Mouse (Mus musculus): ENCODE measurements around the gene Banf2. TPM values are rescaled to one million over a fixed set of nuclear protein-coding genes. Genes with fewer than 3 reads are reported as not detected.

Banf2 gene
- polyA plus RNA-seq, 1 experiment: not detected

DNA sequence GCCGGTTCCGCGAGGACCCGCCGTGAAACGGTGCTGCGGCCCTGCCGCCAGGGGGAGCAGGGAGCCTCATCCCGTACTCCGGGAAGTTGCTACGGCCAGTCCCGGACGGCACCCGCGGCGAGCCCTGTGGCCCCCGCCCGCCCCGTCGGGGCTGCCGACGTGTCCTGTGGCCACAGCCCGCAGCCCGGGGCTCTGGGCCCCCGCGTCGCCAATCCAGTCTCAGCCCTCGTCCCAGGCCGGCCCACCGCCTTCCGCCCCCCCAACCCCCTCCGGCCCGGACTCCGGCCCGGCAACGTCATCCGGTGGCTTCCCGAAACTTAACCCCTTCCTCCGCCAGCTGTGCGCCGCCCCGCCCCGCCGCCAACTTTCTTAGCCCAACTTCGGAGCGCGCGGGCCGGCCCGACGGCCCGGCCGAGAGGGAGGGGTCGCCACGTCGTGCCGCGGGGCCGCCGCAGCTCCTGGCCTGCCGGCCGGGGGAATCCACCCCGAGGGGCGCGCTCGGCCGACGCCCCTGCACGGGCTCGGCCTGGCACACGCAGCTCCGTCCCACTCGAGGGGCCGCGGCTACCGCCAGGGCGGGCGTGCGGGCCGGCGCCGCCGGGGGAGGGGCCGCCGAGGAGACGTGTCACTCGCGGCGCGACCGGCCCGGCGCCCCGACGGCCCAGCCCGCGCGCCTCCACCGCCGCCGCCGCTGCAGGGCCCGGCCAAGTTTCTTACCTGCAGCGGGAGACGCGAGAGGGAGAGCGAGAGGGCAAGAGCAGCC is 22.4 kb upstream of the Banf2 start:
- Histone ChIP-seq H3K27ac (ENCODE audit: insufficient read depth, low read depth, low read length) (peak overlapping the region; percentile 84), H3K36me3 (ENCODE audit: control insufficient read depth, insufficient read depth, low read length) (no peaks in the 10 kb centered on the region), H3K27me3 (replicated peaks; ENCODE audit: control insufficient read depth, insufficient read depth, low read length) (no peaks in the 10 kb centered on the region), H3K4me1 (ENCODE audit: control insufficient read depth, insufficient read depth, low read length) (peaks cover 24% of the 10 kb centered on the region), H3K4me3 (ENCODE audit: insufficient read depth, low read depth, low read length) (peak overlapping the region; percentile 76)
- WGBS: under 1% methylated on average over 105 of the region's 107 CpGs
- TF ChIP-seq CTCF (conservative IDR thresholded peaks at IDR 0.05; ENCODE audit: insufficient read depth, insufficient read length, low read depth, low read length) (peak; percentile 63), POLR2A (IDR thresholded peaks at IDR 0.05; ENCODE audit: low read depth, low read length) (no peak)
- DNase-seq: peak; percentile 87

DNA sequence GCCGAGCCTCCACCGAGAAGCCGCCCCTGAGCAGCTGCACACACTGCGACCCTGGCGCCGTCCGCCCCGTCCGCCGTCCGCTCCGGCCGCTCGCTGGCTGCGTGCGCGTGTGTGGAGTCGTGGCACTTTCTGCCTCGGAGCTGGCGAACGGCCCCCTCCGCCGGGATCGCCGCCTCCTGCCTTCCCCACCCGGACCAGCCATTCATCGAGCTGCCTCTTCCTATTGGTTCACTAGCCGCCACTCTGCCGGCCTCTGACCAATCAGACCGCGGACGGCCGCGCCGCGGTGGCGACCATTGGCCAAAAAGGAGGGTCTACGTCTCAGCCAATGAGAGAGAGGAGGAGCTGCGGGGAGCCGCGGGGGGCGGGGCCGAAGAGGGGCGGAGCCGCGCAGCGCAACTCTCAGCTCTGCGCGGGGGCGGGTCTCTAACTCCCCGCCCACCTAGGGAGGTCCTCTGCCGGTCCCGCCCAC is 21.7 kb upstream of the Banf2 start, which contains the start of gene Rrbp1:
Rrbp1 (minus strand) TSS at position 184 of the 472 bp plus-strand sequence.
- H3K4me3 ChIP-seq (ENCODE audit: insufficient read depth, low read depth, low read length): peak within 1 kb of the TSS; percentile 76
- H3K4me1 ChIP-seq (ENCODE audit: control insufficient read depth, insufficient read depth, low read length): peaks cover 17% of the 10 kb centered on the region
- no peaks in the 10 kb centered on the region for H3K36me3 ChIP-seq (ENCODE audit: control insufficient read depth, insufficient read depth, low read length)
- WGBS: under 1% methylated on average over 52 of the region's 53 CpGs
- TF ChIP-seq POLR2A (IDR thresholded peaks at IDR 0.05; ENCODE audit: low read depth, low read length) (peak; percentile 80), CTCF (conservative IDR thresholded peaks at IDR 0.05; ENCODE audit: insufficient read depth, insufficient read length, low read depth, low read length) (no peak)
- peak within 1 kb of the TSS; percentile 84 for H3K27ac ChIP-seq (ENCODE audit: insufficient read depth, low read depth, low read length)
- no peaks in the 10 kb centered on the region for H3K27me3 ChIP-seq (replicated peaks; ENCODE audit: control insufficient read depth, insufficient read depth, low read length)
- peak; percentile 100 for DNase-seq

DNA sequence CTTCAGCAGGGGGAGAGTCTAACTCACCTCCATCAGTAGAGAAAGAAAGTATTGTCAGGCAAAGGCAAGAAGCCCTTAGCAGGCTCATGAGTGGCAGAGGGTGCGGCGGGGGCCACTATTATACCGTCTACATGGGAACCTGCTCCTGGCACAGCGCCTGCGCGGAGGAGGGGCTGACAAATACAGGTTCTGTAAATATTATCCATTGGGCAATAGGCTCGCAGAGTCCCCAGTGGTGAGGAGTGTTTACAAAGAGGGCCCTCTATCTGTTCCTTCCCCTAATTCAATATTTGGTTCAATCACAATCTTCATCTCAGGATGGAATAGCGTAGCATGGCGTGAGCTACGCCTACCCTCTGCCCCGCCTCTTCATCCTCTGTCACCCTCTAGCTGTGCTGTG is 18.8 kb upstream of the Banf2 start:
- no peaks in the 10 kb centered on the region for H3K36me3 ChIP-seq (ENCODE audit: control insufficient read depth, insufficient read depth, low read length)
- H3K4me1 ChIP-seq (ENCODE audit: control insufficient read depth, insufficient read depth, low read length): peaks cover 6% of the 10 kb centered on the region; the same call in 1 of the 2 replicates
- H3K27ac ChIP-seq (ENCODE audit: insufficient read depth, low read depth, low read length): no peak overlapping the region
- TF ChIP-seq POLR2A (IDR thresholded peaks at IDR 0.05; ENCODE audit: low read depth, low read length): no peak
- TF ChIP-seq CTCF (conservative IDR thresholded peaks at IDR 0.05; ENCODE audit: insufficient read depth, insufficient read length, low read depth, low read length): no peak
- WGBS: 85% methylated on average over 11 of the region's 11 CpGs
- DNase-seq: no peak
- no peak overlapping the region for H3K4me3 ChIP-seq (ENCODE audit: insufficient read depth, low read depth, low read length)
- H3K27me3 ChIP-seq (replicated peaks; ENCODE audit: control insufficient read depth, insufficient read depth, low read length): no peaks in the 10 kb centered on the region

DNA sequence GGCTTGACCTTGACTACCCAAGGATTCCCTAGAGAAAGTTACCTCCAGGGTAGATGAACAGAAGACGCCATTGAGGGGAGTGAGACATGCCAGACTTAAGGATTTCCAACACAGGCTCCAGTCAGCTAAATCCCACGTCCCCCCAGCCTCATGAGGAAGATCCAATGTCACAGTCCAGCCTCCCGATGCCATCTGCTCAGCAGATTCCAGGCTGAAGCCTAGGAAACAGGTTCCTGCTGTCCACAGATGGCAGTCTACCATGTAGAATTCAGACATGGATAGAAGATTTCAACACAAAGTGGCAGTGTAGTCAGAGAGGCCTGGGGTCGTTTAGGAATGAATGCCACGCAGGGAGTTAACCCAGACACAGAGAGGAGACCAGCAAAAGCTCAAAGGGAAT is 18.4 kb upstream of the Banf2 start:
- Histone ChIP-seq H3K36me3 (ENCODE audit: control insufficient read depth, insufficient read depth, low read length) (no peaks in the 10 kb centered on the region), H3K4me1 (ENCODE audit: control insufficient read depth, insufficient read depth, low read length) (peaks cover 2% of the 10 kb centered on the region; the same call in 1 of the 2 replicates), H3K27ac (ENCODE audit: insufficient read depth, low read depth, low read length) (no peak overlapping the region), H3K4me3 (ENCODE audit: insufficient read depth, low read depth, low read length) (no peak overlapping the region), H3K27me3 (replicated peaks; ENCODE audit: control insufficient read depth, insufficient read depth, low read length) (no peaks in the 10 kb centered on the region)
- TF ChIP-seq CTCF (conservative IDR thresholded peaks at IDR 0.05; ENCODE audit: insufficient read depth, insufficient read length, low read depth, low read length) (no peak), POLR2A (IDR thresholded peaks at IDR 0.05; ENCODE audit: low read depth, low read length) (no peak)
- 67% methylated on average over 5 of the region's 5 CpGs for WGBS
- no peak for DNase-seq

DNA sequence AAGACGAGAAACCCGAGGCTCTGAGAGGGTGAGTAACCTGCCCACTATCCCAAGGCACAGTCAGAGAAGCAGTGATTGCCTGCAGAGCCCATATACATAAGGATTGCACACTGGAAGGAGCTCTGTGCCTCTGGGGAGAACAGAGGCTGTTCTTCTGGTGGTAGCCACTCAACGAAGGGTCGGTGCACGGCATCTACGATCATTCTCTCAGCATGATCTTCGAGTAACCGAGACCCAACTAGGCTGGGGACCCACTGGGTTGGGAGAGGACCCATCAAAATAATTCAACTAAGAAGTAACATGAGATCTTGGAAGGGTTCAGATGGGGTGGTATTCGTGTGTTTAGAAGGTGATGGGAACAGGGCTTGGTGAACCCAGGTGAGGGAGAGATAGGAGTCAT is 17.0 kb upstream of the Banf2 start:
- TF ChIP-seq CTCF (conservative IDR thresholded peaks at IDR 0.05; ENCODE audit: insufficient read depth, insufficient read length, low read depth, low read length) (no peak), POLR2A (IDR thresholded peaks at IDR 0.05; ENCODE audit: low read depth, low read length) (no peak)
- Histone ChIP-seq H3K4me3 (ENCODE audit: insufficient read depth, low read depth, low read length) (no peak overlapping the region), H3K27ac (ENCODE audit: insufficient read depth, low read depth, low read length) (no peak overlapping the region), H3K27me3 (replicated peaks; ENCODE audit: control insufficient read depth, insufficient read depth, low read length) (no peaks in the 10 kb centered on the region), H3K4me1 (ENCODE audit: control insufficient read depth, insufficient read depth, low read length) (no peaks in the 10 kb centered on the region), H3K36me3 (ENCODE audit: control insufficient read depth, insufficient read depth, low read length) (no peaks in the 10 kb centered on the region)
- no peak for DNase-seq
- WGBS: 79% methylated on average over 9 of the region's 9 CpGs

DNA sequence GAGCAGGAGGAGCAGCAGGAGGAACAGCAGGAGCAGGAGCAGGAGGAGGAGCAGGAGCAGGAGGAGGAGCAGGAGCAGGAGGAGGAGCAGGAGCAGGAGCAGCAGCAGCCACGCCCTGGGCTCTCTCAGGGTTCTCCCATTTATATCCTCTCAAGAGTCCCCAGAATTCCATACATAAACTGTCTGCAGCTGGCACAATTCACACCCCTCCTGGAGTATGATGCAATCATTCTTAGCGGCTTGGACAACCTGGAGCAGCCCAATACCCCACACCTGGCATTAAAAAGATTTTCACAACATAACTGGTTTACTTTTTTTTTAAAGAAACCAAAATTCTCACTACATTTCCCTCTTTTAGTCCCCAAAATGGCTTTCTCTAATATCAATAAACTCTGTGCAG is 12.9 kb upstream of the Banf2 start:
- WGBS: 65% methylated on average over 2 of the region's 2 CpGs

DNA sequence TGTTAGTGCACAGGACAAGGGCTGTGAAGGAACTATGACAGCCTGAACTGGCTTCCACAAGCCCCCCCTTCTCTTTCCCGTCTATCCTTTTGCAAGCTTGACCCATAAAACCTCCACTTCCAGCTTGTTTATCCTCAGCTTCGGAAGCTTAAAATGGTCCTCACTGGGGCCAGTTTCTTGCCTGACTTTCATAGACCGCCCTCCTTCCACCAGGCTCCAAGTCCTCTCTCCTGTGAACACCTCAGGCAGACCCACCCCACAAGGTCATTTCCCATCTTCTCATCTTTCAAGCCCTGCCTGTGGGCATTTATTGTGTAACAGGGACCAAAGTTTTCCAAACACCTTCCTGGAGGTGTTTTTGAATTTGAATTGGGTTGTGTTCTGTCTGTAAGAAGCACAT is 10.4 kb upstream of the Banf2 start:
- no peak for DNase-seq
- Histone ChIP-seq H3K4me3 (ENCODE audit: insufficient read depth, low read depth, low read length) (no peak overlapping the region), H3K27me3 (replicated peaks; ENCODE audit: control insufficient read depth, insufficient read depth, low read length) (no peaks in the 10 kb centered on the region), H3K4me1 (ENCODE audit: control insufficient read depth, insufficient read depth, low read length) (no peaks in the 10 kb centered on the region), H3K27ac (ENCODE audit: insufficient read depth, low read depth, low read length) (no peak overlapping the region), H3K36me3 (ENCODE audit: control insufficient read depth, insufficient read depth, low read length) (no peaks in the 10 kb centered on the region)
- 84% methylated on average over 3 of the region's 3 CpGs for WGBS
- TF ChIP-seq POLR2A (IDR thresholded peaks at IDR 0.05; ENCODE audit: low read depth, low read length) (no peak), CTCF (conservative IDR thresholded peaks at IDR 0.05; ENCODE audit: insufficient read depth, insufficient read length, low read depth, low read length) (no peak)

More for the DNA sequence above, 12.9 kb upstream of the Banf2 start:
- H3K27me3 ChIP-seq (replicated peaks; ENCODE audit: control insufficient read depth, insufficient read depth, low read length): no peaks in the 10 kb centered on the region
- H3K4me3 ChIP-seq (ENCODE audit: insufficient read depth, low read depth, low read length): no peak overlapping the region
- DNase-seq: no peak
- TF ChIP-seq CTCF (conservative IDR thresholded peaks at IDR 0.05; ENCODE audit: insufficient read depth, insufficient read length, low read depth, low read length) (no peak), POLR2A (IDR thresholded peaks at IDR 0.05; ENCODE audit: low read depth, low read length) (no peak)
- H3K36me3 ChIP-seq (ENCODE audit: control insufficient read depth, insufficient read depth, low read length): no peaks in the 10 kb centered on the region
- no peak overlapping the region for H3K27ac ChIP-seq (ENCODE audit: insufficient read depth, low read depth, low read length)
- no peaks in the 10 kb centered on the region for H3K4me1 ChIP-seq (ENCODE audit: control insufficient read depth, insufficient read depth, low read length)
